Mouse (Mus musculus): Measurements from ENCODE around the gene Cd68.

Cd68 gene

GRCm38 (mm10) chr11:69671726-69672124, 5.8 kb upstream of the Cd68 start:
- in situ Hi-C loops (cut with MboI; ENCODE audit: low sequenced_read_pairs), result no loop called here

GRCm38 (mm10) chr11:69670786-69671725, 5.1 kb upstream of the Cd68 start:
- in situ Hi-C loops (cut with MboI; ENCODE audit: low sequenced_read_pairs), result no loop called here

GRCm38 (mm10) chr11:69666665-69667005, 682 bp upstream of the Cd68 start:
- in situ Hi-C loops (cut with MboI; ENCODE audit: low sequenced_read_pairs), result no loop called here

GRCm38 (mm10) chr11:69665457-69665960, 444 bp downstream of the Cd68 start:
- in situ Hi-C loops (cut with MboI; ENCODE audit: low sequenced_read_pairs), result no loop called here

DNA sequence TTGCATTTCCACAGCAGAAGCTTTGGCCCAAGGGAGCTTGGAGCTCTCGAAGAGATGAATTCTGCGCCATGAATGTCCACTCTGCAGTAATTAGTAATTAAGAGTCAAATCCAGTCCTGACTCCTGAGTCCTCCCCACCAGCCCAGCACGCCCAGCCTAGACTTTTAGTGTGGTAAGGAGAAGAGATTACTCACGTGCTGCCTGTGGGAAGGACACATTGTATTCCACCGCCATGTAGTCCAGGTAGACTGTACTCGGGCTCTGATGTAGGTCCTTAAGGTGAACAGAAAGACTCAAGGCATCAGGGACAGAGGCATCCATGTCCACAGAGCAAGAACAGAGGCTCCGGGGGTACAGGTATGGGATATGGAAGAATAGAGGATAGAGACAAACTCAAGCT, 1.1 kb downstream of the Cd68 start:
- in situ Hi-C loops (cut with MboI; ENCODE audit: low sequenced_read_pairs), result no loop called here

GRCm38 (mm10) chr11:69663795-69664194, 2.2 kb downstream of the Cd68 start:
- in situ Hi-C loops (cut with MboI; ENCODE audit: low sequenced_read_pairs), result no loop called here

DNA sequence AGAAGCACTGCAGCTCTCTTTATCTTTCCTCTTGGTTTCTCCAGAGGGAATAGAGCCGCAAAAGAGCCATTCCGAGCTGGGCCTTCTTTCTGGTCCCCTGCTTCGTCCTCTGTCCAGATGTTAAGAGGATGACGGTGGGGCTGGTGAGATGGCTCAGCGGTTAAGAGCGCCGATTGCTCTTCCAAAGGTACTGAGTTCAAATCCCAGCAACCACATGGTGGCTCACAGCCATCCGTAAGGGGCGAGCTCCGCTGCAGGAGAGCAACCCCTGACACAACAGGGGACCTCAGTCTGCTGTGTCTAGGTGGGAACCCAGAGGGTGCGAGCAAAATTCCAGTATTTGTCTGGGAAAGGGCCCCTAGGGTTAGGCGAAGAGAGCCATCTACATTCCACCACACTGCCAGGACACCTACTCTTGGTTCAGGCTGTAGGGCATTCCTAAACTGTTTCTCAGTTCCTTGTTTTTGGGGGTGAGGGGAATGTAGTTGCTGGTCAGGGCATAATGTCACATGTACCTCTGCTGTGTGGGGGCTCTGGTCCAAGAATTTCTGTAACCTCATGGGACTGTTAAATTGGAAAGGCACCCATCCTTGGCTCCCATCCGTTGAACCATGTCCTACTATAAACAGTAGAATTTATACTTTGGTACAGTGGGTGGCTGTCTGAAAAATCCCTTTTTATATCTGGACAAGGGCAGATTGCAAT, 2.8 kb downstream of the Cd68 start:
- in situ Hi-C loops (cut with MboI; ENCODE audit: low sequenced_read_pairs), result no loop called here

DNA sequence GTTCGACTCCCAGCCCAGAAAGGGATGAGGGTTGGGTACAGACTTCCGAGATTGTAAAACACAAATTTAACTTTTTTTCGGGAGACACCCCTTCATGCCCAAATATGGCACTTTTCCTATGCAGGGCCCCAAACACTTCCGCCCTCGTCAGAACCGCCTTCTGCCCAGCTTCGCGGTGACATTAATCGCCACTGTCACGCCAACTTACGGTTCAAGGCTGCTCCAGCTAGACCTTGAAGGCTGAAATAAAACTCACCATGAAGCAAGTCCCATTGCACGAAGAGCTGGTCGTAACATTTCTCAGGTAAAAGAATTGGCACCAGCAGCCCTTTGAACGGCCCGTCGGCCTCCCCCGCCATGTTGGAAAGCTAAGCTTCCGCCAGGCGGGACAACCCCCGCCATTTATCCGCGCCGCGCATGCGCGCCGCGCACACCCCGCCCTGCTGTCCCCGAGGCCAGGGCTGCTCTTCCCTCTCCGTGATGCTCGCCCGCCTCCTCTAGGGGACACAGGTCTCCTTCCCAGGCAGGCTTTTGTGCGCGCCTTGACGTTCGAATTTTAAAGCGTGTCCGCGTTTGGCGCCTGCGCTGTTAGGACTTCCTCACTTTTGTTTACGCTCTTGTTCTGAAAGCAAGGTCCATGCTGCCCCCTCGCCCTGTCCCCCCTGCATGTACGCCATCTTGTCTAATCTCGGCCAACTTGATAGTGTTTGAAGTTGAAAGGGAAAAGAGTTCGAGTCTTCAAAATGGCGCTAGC, 3.6 kb downstream of the Cd68 start, which contains the start of gene Mpdu1:
Mpdu1 (minus strand) TSS at position 430 of the 754 bp plus-strand sequence.
- in situ Hi-C loops (cut with MboI; ENCODE audit: low sequenced_read_pairs), result no loop called here

- in situ Hi-C loops (cut with MboI; ENCODE audit: low sequenced_read_pairs), result no loop called here
These were observed 4.6 kb downstream of the Cd68 start for GRCm38 (mm10) chr11:69661221-69661881.

DNA sequence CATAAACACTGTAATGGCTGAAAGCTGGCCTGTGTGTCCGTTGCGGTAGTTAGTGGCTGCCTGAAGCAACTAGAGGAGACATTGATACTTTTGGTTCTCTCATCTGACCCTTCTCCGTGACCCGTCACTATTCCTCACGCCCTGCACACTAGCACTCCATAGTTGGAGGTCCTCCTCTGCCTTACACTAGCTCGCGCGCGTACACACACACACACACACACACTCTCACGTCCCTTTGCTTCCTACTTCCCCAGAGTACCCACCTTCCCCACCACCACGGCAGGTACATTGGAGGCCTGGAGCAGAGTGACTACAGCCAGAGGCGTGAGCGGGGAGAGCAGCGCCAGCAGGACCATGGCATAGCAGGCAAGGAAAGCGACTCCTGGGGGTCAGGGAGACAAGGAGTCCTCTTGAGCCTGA, 8.5 kb downstream of the Cd68 start:
- in situ Hi-C loops (cut with MboI; ENCODE audit: low sequenced_read_pairs), result no loop called here

DNA sequence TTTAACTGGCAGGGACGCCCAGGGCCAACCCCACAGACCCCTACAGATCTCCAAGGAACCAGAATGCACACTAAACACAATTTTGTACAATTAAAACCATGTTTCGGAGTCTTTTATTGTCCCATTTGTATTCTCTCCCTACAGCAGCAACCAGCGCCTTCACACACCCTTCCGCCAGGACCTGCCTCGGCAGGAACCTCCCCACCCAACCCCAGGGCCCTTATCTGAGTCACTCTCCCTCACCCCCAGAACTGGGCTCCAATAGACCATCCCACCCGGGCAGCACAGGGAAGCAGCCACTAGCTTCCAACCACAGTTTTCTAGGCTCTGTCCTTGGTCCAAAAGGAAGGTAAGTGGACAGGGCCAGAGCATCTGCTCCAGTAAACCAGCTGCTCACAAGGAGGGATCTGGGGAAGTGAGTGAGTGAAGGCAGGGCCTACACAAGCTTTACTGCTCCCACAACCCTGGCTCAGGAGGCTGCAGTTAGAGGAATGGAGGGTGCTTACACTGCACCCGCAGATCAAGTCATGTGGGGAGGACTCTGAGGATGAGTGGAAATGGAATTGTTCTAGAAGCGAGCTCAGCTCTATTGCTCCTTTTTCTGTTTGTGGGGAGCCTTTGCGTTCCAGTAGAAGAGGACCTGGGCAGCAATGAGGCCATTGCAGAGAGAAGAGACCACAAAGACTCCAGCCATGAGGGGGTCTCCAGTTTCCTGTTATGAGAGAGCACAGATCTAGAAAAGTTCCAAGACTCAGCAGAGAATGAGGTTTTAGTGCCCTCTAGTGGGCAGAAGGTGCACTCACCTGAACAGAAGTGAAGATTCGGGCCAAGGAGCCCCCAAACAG, 9.1 kb downstream of the Cd68 start:
- in situ Hi-C loops (cut with MboI; ENCODE audit: low sequenced_read_pairs), result no loop called here

- in situ Hi-C loops (cut with MboI; ENCODE audit: low sequenced_read_pairs), result no loop called here
These were observed 9.9 kb downstream of the Cd68 start for GRCm38 (mm10) chr11:69656065-69656455.

DNA sequence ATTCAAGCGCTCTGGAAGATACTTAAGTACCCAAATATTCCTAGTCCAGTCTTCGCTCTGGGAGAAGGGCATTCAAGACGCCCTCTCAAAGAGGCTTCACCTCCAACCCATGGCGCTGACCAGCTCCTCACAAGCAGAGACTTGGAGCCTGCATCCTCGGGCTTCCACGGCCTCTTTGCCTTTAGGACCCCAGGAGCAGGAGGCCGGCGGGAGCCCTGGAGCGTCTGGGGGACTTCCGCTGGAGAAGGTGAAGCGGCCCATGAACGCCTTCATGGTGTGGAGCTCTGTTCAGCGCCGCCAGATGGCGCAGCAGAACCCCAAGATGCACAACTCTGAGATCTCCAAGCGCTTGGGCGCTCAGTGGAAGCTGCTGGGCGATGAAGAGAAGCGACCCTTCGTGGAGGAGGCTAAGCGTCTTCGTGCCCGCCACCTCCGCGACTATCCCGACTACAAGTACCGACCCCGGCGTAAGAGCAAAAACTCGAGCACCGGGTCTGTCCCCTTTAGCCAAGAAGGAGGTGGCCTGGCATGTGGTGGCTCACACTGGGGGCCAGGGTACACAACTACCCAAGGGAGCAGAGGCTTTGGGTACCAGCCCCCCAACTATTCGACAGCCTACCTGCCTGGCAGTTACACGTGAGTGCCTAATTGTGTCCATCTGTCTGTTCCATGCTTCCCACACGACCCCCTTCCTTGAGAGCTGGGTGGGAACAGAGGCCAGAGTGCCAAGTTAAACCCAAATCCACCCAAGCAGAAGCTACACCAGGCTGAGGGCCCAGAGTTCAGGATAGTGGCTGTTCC, 10.5 kb downstream of the Cd68 start, which contains the start of gene Sox15:
Sox15 (plus strand) TSS at position 51 of the 801 bp plus-strand sequence.
- in situ Hi-C loops (cut with MboI; ENCODE audit: low sequenced_read_pairs), result no loop called here

- in situ Hi-C loops (cut with MboI; ENCODE audit: low sequenced_read_pairs), result no loop called here
These were observed 11.2 kb downstream of the Cd68 start for GRCm38 (mm10) chr11:69654760-69655159.

- in situ Hi-C loops (cut with MboI; ENCODE audit: low sequenced_read_pairs), result no loop called here
These were observed 12.6 kb downstream of the Cd68 start for GRCm38 (mm10) chr11:69653399-69653798.

- in situ Hi-C loops (cut with MboI; ENCODE audit: low sequenced_read_pairs), result no loop called here
These were observed 20.1 kb downstream of the Cd68 start for GRCm38 (mm10) chr11:69645860-69646259.

DNA sequence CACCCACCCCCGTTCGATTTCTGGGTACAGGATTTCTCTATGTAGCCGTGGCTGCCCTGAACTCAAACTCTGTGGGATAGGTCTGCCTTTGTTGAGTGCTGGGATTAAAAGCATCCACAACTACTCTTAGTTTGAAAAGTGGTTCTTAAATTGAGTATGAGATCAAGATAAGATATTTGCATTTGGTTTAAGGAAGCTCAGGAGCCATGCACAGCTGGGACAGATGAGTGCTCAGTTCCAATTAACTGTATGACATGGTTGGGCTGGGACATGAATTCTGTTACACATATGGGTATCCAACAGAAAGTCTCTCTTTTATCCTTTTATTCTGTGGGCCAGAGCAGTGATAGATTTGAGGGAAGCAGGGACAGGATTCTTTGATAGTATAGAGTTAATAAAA, 30.5 kb downstream of the Cd68 start:
- in situ Hi-C loops (cut with MboI; ENCODE audit: low sequenced_read_pairs), result no loop called here

- in situ Hi-C loops (cut with MboI; ENCODE audit: low sequenced_read_pairs), result no loop called here
These were observed 32.7 kb downstream of the Cd68 start for GRCm38 (mm10) chr11:69633128-69633866.

Measured in CH12F3 (cell line).